Mouse (Mus musculus) heart, adult 2 months (tissue): ENCODE measurements at regions not wholly inside any gene's neighbourhood (a gene's known extent, or its start where the extent isn't known, plus 50 kb on each side); places are given as distances from the start of the nearest gene placed in this dataset.
A peak's percentile ranks its signal among the peaks of the same experiment; 100 is the strongest.

ENCODE experiments used
- CTCF ChIP-seq: fragments of 200-600 bp; IDR thresholded peaks from 2 replicates; pipeline ENCODE4 v1.8.1; 2022; ENCODE audit warnings: antibody characterized with exemption, mild to moderate bottlenecking, moderate library complexity
- EP300 ChIP-seq: fragments of 200-500 bp; IDR thresholded peaks from 2 replicates; pipeline ENCODE4 v1.6.1; 2011; ENCODE audit warnings: low read depth, low read length, control low read depth; ENCODE audit not compliant: insufficient read depth

GRCm38 (mm10) chr9:23030546-23030945 is 192.3 kb upstream of the Bmper start:
- TF ChIP-seq EP300 (no peak), CTCF (0 out of 2 replicates have a peak, but pooled peaks have one; percentile 6)
